Mouse (Mus musculus): ENCODE measurements around the gene Sez6l. TPM values are rescaled to one million over a fixed set of nuclear protein-coding genes. Genes with fewer than 3 reads are reported as not detected.

The Sez6l gene
- polyA plus RNA-seq, 1 experiment = 114 TPM

DNA sequence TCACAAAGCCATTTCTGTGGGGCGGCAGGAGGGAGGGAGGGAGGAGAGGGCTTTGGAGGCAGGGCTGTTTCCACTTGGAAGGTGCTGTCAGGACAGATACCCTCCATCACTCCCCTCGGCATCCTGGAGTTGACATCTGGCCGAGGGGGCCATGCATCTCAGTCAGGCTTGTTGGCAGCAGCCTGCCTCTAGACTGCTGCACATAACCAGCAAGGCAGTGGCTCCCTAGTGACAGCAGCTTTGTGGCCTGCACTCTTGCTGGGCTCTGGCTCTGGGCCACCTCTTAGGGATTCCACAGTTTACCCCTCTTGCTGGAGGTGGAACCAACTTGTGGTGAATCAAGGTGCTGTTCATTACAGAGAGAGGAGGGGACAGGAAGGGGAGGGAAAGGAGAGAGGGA, 26.6 kb upstream of the Sez6l start:
- TF ChIP-seq POLR2A (IDR thresholded peaks at IDR 0.05; ENCODE audit: borderline replicate concordance, extremely low read depth, insufficient read depth, insufficient read length, poor library complexity, severe bottlenecking) (no peak), CTCF (IDR thresholded peaks at IDR 0.05; ENCODE audit: borderline replicate concordance, extremely low read depth, insufficient read depth, insufficient read length) (no peak)
- DNase-seq (ENCODE audit: low read depth) = peak; percentile 62

GRCm38 (mm10) chr5:112600309-112600939, 23.4 kb upstream of the Sez6l start:
- TF ChIP-seq POLR2A (IDR thresholded peaks at IDR 0.05; ENCODE audit: borderline replicate concordance, extremely low read depth, insufficient read depth, insufficient read length, poor library complexity, severe bottlenecking) (no peak), CTCF (IDR thresholded peaks at IDR 0.05; ENCODE audit: borderline replicate concordance, extremely low read depth, insufficient read depth, insufficient read length) (no peak)
- peak; percentile 82 for DNase-seq (ENCODE audit: low read depth)

DNA sequence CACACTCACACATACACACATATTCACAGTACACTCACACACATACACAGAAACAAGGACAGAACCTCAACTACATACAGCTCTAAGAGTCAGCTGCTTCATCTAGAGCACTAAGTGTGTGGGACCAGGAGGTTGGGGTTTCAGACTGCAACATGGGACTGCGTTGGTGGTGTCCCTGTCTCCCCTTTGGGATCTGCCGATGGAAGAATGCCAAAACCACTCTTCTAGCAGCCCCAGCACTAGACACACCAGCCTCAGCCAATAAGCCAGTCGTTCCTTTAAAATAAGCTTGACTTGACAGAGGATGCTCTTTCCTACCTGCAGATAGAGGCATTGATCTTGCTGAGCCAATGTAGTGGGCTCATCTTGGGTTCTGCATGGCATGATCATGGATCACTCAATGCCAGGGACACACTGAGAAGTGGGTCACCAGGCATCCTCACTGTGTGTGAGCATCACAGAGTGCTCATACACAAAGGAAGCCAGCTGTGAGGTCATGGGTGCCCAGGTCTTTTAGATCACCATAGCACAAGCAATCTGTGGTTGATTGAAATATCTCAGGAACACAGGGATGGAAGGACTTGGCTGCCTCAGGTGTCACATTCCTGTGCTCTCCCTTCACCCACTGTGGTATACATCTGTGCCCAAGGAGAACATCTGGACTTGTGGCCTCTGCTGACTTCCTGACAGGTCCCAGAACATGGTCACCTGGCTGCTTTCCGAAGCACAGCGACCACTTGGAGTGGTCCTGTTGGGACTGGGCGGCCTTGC, 22.7 kb upstream of the Sez6l start:
- DNase-seq (ENCODE audit: low read depth) = no peak
- TF ChIP-seq POLR2A (IDR thresholded peaks at IDR 0.05; ENCODE audit: borderline replicate concordance, extremely low read depth, insufficient read depth, insufficient read length, poor library complexity, severe bottlenecking) = no peak
- TF ChIP-seq CTCF (IDR thresholded peaks at IDR 0.05; ENCODE audit: borderline replicate concordance, extremely low read depth, insufficient read depth, insufficient read length) = no peak

- TF ChIP-seq POLR2A (IDR thresholded peaks at IDR 0.05; ENCODE audit: borderline replicate concordance, extremely low read depth, insufficient read depth, insufficient read length, poor library complexity, severe bottlenecking) (no peak), CTCF (IDR thresholded peaks at IDR 0.05; ENCODE audit: borderline replicate concordance, extremely low read depth, insufficient read depth, insufficient read length) (no peak)
- peak; percentile 92 for DNase-seq (ENCODE audit: low read depth)
Measured at GRCm38 (mm10) chr5:112597876-112598275, 20.9 kb upstream of the Sez6l start.

DNA sequence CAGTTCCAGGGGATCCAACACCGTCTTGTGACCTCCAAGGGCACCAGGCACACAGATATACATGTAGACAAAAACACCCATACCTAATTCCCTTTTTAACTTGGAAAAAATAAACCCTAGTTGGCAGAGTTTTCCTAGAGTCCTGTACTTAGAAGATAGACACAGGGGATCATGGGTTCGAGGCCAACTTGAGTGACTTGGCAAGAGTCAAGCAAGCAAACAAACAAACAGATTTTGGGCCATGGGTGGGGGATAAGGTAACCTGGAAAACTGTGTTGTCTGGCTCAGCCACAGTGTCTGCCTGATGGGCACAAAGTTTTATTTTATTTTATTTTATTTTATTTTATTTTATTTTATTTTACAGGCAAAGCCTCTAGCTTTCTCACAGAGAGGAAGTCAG, 20.3 kb upstream of the Sez6l start:
- no peak for TF ChIP-seq CTCF (IDR thresholded peaks at IDR 0.05; ENCODE audit: borderline replicate concordance, extremely low read depth, insufficient read depth, insufficient read length)
- TF ChIP-seq POLR2A (IDR thresholded peaks at IDR 0.05; ENCODE audit: borderline replicate concordance, extremely low read depth, insufficient read depth, insufficient read length, poor library complexity, severe bottlenecking) = no peak

DNA sequence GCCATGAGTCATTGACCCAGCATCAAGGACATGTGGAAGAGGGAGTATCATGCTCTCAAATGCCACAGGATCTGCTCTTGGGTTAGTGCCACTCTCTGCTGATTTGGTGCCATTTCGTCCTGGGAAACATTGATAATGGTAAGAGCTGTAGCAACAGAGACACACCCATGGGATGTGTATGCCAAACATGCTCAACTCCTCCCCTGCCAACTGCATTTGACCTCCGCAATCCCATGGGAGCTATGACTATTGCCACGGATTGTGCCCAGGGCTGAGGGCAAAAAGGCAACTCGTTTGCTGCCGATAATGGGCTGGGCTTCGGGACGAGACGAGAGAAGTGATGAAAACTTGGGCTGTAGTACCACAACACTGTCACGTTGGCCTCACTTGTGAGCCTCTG, 19.7 kb upstream of the Sez6l start:
- TF ChIP-seq CTCF (IDR thresholded peaks at IDR 0.05; ENCODE audit: borderline replicate concordance, extremely low read depth, insufficient read depth, insufficient read length) (no peak), POLR2A (IDR thresholded peaks at IDR 0.05; ENCODE audit: borderline replicate concordance, extremely low read depth, insufficient read depth, insufficient read length, poor library complexity, severe bottlenecking) (no peak)
- DNase-seq (ENCODE audit: low read depth) = no peak

More for the DNA sequence above, 20.3 kb upstream of the Sez6l start:
- DNase-seq (ENCODE audit: low read depth) = no peak

- TF ChIP-seq POLR2A (IDR thresholded peaks at IDR 0.05; ENCODE audit: borderline replicate concordance, extremely low read depth, insufficient read depth, insufficient read length, poor library complexity, severe bottlenecking) (no peak), CTCF (IDR thresholded peaks at IDR 0.05; ENCODE audit: borderline replicate concordance, extremely low read depth, insufficient read depth, insufficient read length) (no peak)
- peak; percentile 70 for DNase-seq (ENCODE audit: low read depth)
Measured at GRCm38 (mm10) chr5:112595701-112596632, 19.0 kb upstream of the Sez6l start.

DNA sequence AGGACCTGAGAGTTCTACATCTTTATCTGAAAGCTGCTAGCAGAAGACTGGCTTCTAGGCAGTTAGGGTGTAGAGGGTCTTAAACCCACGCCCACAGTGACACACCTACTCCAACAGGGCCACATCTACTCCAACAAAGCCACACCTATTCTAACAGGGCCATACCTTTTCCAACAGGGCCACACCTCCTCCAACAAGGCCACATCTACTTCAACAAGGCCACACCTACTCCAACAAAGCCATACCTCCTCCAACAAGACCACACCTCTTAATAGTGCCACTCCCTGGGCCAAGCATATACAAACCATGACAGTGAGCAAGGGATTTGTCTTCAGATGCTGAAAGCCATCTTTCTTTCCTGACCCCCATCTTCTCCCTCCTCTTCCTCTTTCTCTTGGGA, 14.7 kb upstream of the Sez6l start:
- TF ChIP-seq POLR2A (IDR thresholded peaks at IDR 0.05; ENCODE audit: borderline replicate concordance, extremely low read depth, insufficient read depth, insufficient read length, poor library complexity, severe bottlenecking) = no peak
- TF ChIP-seq CTCF (IDR thresholded peaks at IDR 0.05; ENCODE audit: borderline replicate concordance, extremely low read depth, insufficient read depth, insufficient read length) = no peak
- DNase-seq (ENCODE audit: low read depth) = no peak

DNA sequence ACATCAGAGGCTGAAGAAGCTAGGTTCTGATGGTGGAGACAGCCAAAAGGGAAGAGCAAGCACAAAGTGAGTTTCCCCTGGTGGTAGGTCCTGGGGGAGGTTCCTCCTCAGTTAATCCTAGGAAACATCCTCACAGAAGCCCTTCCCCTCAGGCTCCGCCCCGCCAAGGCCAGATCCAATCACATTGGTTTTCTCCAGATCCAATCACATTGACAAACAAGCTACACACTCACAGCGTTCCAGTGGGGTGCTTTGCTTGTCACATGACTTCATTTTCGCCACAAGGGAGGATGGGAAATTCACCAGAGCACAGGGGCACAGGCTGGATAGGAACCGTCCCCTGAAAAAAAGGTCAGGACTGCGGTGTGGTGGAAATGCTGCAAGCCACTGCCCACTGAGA, 9.1 kb upstream of the Sez6l start:
- TF ChIP-seq CTCF (IDR thresholded peaks at IDR 0.05; ENCODE audit: borderline replicate concordance, extremely low read depth, insufficient read depth, insufficient read length) (no peak), POLR2A (IDR thresholded peaks at IDR 0.05; ENCODE audit: borderline replicate concordance, extremely low read depth, insufficient read depth, insufficient read length, poor library complexity, severe bottlenecking) (no peak)
- no peak for DNase-seq (ENCODE audit: low read depth)

- no peak for DNase-seq (ENCODE audit: low read depth)
- TF ChIP-seq POLR2A (IDR thresholded peaks at IDR 0.05; ENCODE audit: borderline replicate concordance, extremely low read depth, insufficient read depth, insufficient read length, poor library complexity, severe bottlenecking) (no peak), CTCF (IDR thresholded peaks at IDR 0.05; ENCODE audit: borderline replicate concordance, extremely low read depth, insufficient read depth, insufficient read length) (no peak)
Measured at GRCm38 (mm10) chr5:112584155-112584769, 7.3 kb upstream of the Sez6l start.

GRCm38 (mm10) chr5:112583304-112583703, 6.3 kb upstream of the Sez6l start:
- peak; percentile 78 for DNase-seq (ENCODE audit: low read depth)
- no peak for TF ChIP-seq CTCF (IDR thresholded peaks at IDR 0.05; ENCODE audit: borderline replicate concordance, extremely low read depth, insufficient read depth, insufficient read length)
- TF ChIP-seq POLR2A (IDR thresholded peaks at IDR 0.05; ENCODE audit: borderline replicate concordance, extremely low read depth, insufficient read depth, insufficient read length, poor library complexity, severe bottlenecking) = no peak
